Mouse (Mus musculus) adrenal gland, postnatal 25 days (tissue): Measurements from ENCODE around the gene Gm26602. TPM values are rescaled to one million over a fixed set of nuclear protein-coding genes. Genes with fewer than 3 reads are reported as not detected.
"Not testable (repeated sequence)": the region's sequence is repeated elsewhere in the genome, so short reads cannot be mapped to it uniquely, and the experiment has no call there.

Source experiments
- DNase-seq: peaks from one replicate; pipeline ENCODE4 v3.0.0; 2021; ENCODE audit warnings: mixed read lengths
- long read RNA-seq: library from polyadenylated mRNA; stranded (forward); transcript quantifications from one replicate; pipeline ENCODE4 v2.0.0, GENCODE M21; 2021
- total RNA-seq: library from RNA; stranded (reverse); gene quantifications from 2 replicates; pipeline ENCODE4 v1.2.3, GENCODE M21; 2021

Gene Gm26602
- not detected in 2 replicates for total RNA-seq
- long read RNA-seq: 0 reads

DNA sequence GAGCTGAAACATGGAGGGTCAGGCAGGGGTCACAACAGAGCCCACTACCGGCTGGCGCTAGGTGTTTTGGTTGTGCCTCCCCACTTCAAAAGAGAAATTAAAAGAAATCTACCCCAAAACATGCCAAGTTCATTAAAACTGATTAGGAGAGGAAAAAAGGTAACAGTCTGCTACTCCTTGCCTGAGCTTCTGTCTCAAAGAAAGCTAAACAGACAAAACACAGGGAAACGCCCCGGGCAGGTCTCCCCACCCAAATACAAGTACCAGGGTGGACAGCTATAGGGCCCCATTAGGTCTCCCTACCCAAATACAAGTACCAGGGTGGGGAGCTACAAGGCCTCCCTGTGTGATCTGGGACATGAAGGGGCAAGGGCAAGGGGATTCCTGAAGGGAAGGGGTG lies at the start of gene Gm26602:
TSS of gene Gm26602 (plus strand) at position 301 of the 400 bp plus-strand sequence.
- DNase-seq: no peak

DNA sequence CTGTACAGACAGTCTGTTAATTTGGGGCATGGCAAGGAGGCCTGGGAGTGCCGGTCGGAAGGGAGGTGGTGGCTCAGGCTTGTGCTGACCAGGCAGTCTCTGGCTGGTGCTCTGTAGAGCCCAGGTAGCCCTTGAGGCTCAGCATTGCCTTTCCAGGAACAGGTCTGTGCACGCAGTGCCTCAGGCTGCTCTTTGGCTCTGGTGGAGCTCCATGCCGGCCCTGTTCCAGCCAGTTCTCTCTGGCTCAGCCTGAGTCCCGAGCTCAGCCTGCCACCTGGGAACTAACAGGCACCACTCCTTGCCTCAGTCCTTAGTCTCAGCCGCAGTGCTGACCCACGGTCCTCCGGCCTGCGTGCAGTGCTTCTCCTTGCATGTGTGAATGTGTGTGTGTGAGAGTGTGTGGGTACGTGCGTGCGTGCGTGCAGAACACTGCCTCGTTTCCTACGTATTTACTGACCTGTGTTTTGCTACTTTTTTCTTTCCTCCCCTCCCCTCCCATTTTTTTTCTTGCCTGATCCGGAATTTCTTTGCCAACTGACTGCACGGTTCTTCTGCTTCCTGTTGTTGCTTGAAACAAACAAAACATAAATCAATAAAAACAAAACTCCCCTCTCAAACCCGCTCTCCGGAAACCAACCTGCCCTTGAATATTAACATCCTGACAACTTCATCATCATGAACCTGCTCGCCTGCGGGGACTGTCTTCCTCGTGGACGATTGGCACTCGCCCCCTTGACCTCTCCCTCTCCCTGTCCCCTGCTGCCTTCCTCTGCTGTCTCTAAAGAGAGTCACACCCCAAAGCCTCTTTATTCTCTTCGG lies 49.2 kb upstream of the Gm26602 start:
- no peak for DNase-seq

DNA sequence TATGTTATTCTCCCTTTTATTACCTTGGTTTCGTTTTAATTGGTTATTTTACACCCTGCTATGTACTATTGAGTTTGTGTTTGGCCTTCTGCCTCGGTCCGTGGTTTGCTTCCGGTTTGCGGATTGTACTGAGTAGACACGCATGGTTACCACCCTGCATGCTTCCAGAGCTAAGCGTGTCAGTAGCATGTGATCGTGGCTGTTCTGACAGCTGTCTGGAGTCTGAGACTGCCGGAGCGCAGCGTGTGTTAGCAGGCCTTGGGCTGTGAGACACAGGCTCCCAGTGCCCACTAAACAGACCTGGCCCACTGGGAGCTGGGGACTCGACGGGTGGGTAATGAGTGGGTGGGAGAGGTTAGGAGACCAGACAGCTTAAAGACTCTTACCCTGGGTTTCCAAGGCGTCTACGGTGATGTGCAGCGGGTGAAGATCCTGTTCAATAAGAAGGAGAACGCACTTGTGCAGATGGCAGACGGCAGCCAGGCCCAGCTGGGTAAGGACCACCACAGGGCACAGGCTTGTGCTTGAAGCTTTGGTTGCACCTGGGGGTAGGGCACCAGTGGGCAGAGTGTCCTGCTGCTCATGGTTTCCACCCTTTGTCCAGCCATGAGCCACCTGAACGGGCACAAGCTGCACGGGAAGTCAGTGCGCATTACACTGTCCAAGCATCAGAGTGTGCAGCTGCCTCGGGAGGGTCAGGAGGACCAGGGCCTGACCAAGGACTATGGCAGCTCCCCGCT lies 48.4 kb upstream of the Gm26602 start:
- no peak for DNase-seq

DNA sequence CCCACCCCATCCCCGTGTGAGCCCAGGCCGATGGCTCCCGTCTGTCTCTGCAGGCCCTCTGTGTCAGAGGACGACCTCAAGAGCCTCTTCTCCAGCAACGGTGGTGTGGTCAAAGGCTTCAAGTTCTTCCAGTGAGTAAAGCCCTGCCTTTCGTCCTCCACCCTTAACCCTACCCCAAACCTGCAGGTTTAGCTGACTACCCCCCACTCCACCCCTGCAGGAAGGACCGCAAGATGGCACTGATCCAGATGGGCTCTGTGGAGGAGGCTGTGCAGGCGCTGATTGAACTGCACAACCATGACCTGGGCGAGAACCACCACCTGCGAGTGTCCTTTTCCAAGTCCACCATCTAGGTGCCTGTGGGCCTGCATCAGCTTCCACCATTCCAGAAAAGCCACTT lies 47.7 kb upstream of the Gm26602 start:
- DNase-seq: no peak

DNA sequence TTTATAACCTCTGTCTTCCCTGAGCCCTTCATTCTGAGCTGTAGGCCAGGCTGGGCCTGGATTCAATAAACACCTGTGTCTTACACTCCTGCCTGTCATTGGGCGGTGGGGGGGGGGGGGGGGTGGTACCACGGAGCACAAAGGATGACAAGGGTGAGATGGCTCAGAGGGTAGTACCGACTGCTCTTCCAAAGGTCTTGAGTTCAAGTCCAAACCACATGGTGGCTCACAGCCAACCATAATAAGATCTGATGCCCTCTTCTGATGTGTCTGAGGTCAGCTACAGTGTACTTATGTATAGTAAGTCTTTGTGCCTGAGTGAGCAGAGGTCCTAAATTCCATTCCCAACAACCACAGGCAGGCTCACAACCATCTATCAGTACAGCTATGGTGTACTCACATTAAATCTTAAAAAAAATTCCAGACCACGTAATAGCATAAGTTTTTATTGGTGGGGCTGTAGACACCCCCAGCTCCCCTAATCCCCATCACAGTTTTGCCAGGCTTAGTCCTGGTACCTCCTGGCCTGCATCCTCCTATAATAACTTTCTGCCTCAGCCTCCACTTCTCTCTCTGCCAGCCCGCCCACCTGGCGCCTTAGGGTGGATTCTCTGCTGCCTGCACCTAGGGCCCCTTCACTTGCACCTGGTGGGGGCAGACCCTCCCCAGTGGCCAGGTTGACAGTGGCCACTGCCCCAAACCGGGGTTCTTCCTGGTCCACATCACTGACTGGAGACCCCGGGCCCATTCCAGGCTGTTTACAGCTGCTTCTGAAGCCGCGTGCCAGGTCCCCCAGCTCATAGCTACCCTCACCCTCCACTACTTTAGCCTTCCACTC lies 46.1 kb upstream of the Gm26602 start:
- no peak for DNase-seq

DNA sequence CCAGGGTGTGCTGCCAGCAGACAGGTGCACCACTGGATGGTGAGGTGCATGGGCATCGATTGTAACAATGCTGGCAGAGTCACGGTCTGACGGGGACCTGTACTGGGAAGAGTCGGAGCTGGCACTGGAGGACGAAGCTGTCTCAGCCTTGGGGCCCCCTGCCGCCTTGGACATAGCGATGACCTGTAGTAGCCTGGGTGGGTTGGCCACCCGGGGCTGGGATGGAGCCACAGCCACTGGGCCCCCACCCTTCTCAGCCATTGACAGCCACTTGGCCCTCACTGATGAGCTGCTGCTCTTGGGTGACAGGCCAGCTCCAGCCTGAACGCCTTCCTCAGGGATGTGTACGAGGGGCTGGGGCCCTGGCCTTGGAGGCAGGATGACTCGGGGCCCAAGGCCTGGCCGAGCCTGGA lies 45.5 kb upstream of the Gm26602 start:
- no peak for DNase-seq

DNA sequence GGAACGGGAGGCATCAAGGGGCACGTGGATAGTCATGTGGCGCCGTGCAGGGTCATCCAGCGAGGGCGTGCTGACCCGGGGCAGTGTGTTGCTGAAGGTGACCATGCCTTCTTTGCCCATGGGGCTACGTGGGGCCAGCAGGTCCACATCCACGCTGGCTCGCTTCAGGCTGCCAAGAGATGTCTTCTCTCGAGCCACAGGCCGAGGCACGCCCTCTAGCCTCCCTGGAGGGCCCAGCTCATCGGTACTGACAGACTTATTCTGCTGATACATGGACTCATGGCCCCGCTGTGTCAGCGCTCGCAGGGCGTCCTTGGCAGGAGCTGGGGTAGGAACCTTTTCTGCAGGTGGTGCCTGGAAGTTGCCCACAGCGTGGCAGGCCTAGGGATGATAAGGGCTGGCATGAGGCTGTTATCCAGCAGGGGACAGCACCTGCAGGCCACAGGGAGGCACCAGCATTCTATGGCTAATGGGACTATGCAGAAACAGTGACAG lies 44.8 kb upstream of the Gm26602 start:
- no peak for DNase-seq

DNA sequence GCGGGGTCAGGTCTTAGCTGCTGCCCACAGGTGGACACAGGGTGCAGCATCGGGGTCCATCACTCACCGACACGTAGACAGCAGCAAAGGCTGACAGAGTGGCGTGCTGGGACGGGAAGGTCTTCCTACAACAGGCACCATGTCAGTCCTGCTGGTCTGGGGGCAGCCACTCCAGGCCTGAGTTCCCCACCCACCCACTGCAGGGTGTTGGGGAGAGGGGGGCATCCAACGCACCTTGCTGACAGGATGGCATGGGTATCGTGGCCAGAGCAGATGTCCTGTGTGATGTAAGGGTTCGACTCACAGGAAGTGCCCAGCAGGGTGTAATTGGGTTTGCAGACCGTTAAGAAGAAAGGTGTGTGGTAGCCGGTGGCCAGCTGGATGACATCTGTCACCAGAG lies 44.1 kb upstream of the Gm26602 start:
- no peak for DNase-seq

DNA sequence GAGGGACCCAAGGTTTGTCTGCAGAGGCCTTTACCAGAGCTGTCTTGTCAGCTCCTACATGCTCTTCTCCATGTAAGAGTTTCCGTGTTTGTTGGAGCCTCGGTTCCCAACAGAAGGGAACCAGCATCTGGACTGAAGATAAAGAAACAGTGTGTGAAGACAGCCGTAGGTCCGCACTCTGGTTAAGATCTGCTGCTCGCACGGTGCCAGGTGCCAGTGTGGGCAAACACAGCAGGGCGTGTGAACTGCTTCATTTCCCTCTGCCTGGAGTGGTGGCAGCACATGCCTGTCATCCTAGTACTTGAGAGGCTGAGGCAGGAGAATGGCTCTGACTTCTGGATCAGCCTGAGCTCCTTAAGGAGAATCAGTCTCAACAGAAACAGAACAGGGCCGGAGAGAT lies 38.8 kb upstream of the Gm26602 start:
- DNase-seq: no peak

DNA sequence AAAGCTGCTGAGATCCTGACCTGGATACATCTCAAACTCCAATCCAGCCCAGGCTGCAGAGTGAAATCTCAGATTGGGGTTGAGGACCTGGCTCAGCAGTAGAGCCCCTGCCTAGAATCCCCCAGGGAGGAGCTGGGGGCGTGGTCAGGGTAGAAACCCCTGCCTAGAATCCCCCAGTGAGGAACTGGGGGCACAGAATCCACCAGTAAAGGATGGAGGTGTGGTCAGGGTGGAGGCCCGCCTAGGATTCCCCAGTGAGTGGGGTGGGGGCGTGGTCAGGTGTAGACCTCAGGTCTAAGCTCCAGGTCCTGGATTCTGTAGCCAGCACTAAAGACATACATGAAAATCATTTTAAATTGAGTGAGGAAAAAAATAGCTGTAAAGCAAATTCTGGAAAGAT lies 37.8 kb upstream of the Gm26602 start:
- DNase-seq: no peak

DNA sequence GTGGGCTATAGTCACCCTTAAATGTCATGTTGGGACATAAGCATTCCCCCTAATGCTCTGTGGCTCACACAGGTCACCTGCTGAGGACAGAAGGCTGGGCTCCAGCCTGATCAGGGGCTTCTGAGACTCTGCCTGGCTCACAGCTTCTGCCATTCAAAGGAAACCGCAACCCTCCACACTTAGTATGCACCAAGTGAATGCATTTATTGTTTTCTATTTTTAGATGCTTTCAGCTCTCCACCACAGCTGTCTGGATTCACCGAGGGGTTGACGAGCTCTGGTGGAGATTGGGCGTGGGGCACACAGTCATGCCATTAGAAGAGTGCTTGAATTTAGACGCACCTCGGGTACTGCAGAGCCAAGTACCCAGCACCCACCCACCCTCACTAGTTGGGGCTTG lies 37.3 kb upstream of the Gm26602 start:
- DNase-seq: no peak

DNA sequence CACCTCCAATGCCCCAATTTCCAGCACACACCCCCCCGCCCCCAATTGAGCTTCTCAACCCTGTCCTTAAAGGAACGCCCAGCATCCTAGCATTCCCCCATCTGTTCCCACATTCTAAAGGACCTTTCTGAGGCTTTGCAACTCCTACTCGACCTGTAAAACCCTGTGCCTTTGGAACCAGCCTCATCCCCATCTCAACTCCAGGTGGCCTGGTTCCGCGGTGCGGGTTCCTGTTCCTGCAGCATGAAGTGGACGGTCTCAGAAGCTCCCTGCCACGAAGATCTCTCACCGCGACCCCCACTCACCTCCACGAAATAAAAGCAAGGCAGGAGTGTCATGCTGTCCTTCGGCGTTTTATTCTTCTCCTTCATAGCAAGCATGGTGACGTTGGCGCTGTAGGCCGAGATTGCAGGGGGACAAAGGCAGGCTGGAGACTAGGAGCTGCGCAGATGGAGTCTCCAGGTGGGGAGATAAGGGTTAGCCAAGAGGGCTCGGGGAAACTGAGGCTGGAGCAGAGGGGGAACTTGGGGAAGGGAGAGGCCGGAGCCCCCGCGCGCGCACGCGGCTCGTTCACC lies 36.9 kb upstream of the Gm26602 start:
- no peak for DNase-seq

DNA sequence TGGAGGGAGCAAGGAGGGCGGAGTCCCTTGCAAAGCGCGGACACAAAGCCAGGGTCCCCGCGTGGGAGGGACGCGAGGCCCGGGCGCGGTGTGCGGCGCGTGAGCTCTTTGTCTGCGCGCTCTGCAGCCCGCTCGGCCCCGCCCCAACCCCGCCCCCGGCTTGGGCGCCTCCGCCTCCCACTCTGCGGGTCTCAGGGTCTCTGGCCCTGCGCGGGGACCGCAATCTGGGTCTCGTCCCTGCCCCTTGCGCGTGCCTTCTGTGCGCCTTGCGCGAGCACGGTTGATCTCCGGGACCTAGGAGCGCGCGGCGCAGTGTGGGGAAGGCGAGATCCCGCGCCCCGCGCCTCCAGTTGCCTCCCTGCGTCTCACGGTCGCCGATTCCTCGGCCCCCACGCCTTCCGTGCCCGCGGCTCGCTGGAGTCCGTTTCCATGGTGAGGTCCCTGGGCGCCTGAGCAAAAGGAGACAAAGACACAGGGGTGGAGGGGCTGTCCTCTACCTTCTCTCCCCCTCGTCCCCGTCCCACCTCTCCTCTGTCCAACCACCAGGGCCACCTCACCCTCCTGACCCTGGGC lies 36.3 kb upstream of the Gm26602 start, which contains the start of the genes Prtn3 and Plppr3:
TSS of gene Prtn3 (plus strand) at position 187 of the 573 bp plus-strand sequence.
TSS of gene Plppr3 (minus strand) at position 345 of the 573 bp plus-strand sequence.
- no peak for DNase-seq

DNA sequence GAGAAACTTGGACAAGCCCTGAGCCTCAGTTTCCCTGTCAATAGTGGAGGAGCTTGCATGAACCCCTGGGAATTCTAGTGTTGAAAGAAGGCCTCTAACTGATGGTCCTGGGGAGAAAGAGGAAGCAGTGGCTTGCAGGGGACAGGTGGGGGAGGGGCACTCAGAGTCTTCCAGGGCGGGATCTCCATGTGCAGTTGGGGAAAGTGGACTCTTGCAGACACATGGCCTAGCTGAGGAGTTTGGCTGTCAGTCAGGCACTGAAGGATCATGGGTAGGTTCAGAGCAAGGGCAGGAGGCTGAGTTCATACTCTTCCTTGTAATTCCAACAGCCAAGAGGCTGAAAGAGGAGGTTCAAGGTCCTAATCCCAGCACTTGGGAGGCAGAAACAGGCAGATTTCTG lies 33.5 kb upstream of the Gm26602 start:
- DNase-seq: no peak

DNA sequence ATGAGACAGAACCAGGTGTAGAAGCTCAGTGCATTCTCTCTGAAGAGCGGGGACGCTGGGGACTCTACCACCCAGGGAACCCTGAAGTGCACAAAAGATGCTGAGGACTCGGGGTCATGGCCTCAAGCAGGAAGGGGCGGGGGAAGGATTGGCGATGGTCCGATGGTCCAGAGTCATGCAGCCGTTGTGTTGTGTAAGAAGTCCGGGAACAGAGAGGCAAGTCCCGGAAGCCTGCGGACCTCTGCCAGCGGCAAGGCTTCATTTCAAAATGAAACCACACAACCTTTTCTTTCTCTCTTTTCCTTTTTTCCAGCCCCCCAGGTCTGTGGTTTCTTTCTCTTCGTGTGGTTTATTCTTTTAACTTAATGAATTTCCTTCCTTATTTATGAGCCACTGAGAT lies 32.9 kb upstream of the Gm26602 start:
- DNase-seq: no peak

DNA sequence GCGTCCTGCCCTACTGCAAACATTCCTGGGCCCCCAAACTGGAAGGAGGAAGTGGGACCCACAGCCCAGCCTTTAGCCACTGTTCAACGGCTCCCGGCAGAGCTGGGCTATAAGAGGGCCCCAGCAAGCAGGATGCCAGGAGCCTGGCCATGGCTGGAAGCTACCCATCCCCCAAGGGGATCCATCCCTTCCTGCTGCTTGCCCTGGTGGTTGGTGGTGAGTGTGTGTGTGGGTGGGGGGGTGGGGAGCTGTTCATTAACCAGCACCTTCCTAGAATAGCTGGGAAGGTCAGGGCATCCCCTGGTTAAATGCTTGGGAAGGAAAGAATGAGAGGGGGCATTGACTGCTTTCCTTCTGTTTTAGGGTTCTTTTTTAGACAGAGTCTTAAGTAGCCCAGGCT lies 31.1 kb upstream of the Gm26602 start:
- no peak for DNase-seq

DNA sequence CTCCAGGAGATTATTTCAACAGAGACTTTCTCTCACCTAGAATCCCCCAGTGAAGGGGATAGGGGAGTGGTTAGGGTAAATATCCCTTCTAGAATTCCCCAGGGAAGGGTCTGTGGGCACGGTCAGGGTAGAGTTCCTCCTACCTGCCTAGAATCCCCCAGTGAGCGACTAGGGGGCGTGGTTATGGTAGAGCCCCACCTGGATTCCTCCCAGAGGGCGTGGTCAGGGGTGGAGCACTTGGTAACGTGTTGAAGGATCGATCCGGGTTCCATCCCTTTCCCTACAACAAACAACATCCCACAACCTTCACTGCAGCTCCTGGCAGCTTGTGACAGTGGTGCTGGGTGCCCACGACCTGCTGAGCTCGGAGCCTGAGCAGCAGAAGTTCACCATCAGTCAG lies 29.9 kb upstream of the Gm26602 start:
- no peak for DNase-seq

DNA sequence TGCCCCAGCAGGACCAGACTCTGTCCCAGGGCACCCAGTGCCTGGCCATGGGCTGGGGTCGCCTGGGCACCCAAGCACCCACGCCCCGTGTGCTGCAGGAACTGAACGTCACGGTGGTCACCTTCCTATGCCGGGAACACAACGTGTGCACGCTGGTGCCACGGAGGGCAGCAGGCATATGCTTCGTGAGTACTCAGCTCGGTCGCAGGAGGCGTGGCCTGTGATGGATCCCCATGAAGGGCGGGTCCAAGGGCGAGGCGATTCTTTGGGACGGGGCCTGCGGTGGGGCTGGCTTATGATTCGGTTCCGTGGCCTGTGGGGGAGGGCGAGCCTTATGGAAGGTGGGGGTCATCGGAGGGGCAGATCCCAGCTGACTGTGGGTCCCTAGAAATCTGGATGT lies 28.7 kb upstream of the Gm26602 start:
- DNase-seq: no peak

DNA sequence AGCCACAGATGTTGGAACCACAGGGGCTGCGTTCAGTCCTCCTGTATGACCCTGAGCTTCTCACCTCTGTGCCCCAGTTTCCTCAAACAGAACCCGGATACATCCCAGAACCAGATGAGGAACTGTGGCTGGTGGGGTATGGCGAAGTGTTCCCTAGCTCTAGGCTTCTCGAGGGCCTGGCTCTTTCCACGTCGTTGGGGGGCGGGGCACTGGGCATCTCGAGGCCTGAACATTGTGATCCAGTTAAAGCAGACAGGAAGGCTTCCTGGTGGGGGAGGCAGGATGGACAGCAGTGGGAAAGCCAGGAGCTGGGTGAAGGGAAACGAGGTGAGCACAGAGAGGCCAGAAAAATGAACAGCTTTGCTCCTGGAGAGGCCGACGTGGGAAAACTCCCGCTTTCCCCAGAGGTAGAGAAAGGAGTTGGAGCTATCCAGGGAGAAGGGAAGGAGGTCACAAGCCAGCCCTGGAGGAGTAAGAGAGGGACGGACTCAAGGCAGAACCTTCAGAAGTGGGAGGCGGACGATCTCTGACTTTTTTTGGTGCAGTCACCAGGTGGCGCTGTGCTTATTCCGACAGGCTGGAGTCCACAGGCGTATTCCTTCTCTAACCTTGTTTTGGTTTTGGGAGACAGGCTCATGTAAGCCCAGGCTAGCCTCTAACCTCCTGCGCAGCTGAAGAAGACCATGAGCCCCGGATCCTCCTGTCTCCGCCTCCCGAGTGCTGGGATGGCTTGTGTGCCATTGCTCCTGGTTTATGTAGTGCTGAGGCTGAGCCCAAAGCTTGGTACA lies 27.2 kb upstream of the Gm26602 start:
- peak; percentile 83 for DNase-seq

DNA sequence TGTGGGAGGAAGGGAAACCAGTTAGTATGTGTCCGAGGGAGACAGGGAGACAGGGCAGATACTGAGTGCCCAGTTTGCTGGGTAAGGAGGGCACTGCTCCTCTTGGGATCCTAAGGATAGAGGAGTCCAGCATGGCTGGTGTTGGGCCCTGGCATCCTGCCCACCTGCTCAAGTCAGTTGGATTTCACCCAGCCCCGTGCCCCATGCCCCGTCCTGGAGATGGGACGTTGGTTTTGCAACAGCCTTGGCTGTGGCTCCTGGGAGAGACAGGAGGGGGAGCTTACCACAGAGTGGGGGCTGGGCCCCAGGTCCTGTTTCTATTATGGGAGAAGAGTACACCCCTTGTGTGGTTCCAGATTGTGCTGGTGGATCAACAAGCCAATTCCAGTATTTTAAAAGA lies 26.2 kb upstream of the Gm26602 start:
- DNase-seq: peak; percentile 85

DNA sequence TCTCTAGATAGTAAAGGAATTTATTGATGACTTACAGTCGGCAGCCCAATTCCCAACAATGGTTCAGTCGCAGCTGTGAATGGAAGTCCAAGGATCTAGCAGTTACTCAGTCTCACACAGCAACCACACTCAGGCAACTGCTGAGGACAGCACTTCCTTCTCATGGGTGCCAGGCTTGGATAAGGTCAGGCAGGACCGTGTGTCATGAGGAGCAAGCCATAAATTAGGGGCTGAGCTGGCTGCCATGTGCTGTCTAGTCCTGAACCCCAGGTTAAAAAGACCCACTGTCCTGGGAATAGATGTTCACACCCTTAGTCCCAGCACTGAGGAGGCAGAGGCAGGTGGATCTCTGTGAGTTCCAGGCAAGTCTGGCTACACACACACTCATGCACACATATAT lies 25.7 kb upstream of the Gm26602 start:
- DNase-seq: not testable (repeated sequence)
